Mouse (Mus musculus) gastrocnemius, adult 2 months (tissue): Measurements from ENCODE around the gene Ppp2r5d. TPM values are rescaled to one million over a fixed set of nuclear protein-coding genes. Genes with fewer than 3 reads are reported as not detected.

Experiments
- DNase-seq: peaks from one replicate; pipeline ENCODE4 v3.0.0; 2022
- H3K27ac ChIP-seq: fragments of 200-600 bp; 2 replicates; pipeline ENCODE4 v1.8.1; 2022; ENCODE audit warnings: mild to moderate bottlenecking
- H3K4me3 ChIP-seq: fragments of 200-600 bp; 2 replicates; pipeline ENCODE4 v1.8.1; 2022; ENCODE audit warnings: mild to moderate bottlenecking, moderate library complexity
- CTCF ChIP-seq: fragments of 200-600 bp; IDR thresholded peaks from 2 replicates; pipeline ENCODE4 v1.8.1; 2022; ENCODE audit warnings: antibody characterized with exemption, mild to moderate bottlenecking, moderate library complexity
- intact Hi-C: fragments of 180-260 bp; cut with DNase I; formaldehyde crosslinking; loops from one replicate; pipeline ENCODE4 v1.15.1; 2025
- total RNA-seq, 2 experiments: library from RNA; stranded (reverse); gene quantifications; 2 replicates each; pipeline ENCODE4 v1.2.3; 2021

Gene Ppp2r5d
- total RNA-seq, 2 experiments from 2014 or later: 30.0 to 33.1 TPM

DNA sequence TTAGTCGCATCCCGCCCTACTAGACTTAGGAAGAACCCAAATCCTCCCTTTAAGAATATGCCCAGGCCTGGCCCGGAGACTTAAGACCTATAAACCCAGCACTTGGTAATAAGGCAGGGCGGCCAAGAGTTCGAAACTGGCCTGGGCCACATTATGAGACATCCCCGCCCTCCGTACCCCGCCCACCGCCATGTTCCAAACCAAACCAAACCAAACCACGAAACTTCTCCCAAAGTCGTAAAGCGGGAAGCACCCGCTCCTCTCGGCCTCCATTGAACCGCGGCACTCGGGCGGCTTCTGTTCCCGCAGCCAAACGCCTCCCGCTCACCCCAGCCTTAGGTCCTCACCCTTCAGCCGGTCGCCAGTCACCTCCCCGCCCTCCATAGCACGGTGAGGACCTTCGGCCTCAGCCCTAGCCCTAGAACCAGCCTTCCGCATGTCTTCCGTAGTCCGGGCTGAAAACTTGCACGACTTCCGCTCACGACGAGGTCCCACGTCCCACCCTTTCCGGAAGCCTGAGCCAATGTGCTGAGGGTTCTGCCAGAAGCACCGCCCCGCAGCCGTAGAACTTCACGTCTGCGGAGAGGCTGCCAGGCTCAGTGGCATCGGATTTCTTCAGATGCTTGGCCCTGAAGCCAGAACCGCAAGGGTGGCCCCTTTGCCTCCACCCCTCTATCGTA lies 30.9 kb downstream of the Ppp2r5d start, which contains the start of gene Rrp36:
TSS of gene Rrp36 (minus strand) at position 503 of the 680 bp plus-strand sequence.
- peak within 1 kb of the TSS; percentile 94 for H3K27ac ChIP-seq
- no peak for TF ChIP-seq CTCF
- H3K4me3 ChIP-seq: peak within 1 kb of the TSS; percentile 78
- intact Hi-C loops: no loop called here
- DNase-seq: peak; percentile 97

DNA sequence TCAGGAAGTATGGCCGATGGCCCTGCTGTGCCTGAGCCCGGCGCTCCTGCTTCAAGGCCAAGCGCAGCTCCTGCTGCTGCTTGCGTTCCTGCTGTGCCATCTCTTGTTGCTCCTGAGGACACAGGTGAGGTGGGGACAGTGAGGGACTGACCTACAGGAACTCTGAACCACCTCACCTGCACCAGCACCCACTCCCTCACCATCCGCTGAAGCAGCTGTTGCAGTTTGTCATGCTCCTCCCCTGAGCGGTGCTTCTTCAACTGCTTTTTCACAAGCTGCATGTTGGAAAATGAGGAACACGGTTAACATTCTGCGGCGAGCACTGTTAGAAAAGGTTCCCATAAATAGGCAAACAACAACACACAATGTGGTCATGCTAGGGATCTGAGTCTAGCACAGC lies 35.0 kb downstream of the Ppp2r5d start:
- Histone ChIP-seq H3K27ac (no peak overlapping the region), H3K4me3 (no peak overlapping the region)
- no peak for DNase-seq
- no peak for TF ChIP-seq CTCF
- intact Hi-C loops: no loop called here

DNA sequence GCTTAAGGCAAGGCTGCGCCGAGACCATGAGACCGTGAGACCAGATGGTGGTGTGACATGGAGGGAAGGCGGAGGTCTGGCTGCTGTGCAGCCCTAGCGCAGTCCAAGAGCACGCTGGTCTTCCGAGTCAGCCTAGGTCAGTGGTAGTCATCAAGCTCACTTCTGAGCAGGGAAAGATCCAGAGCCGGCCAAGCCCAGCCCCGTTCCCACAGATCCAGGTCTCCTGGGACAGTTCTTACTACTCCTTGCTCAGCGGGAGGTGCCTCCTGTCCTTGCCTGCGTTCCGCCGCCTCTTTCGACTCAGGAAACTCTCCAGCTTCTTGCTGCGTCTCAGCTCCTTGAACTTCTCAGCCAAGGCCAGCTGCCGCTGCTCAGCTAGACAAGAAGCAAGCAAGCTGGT lies 37.2 kb downstream of the Ppp2r5d start:
- intact Hi-C loops: no loop called here

DNA sequence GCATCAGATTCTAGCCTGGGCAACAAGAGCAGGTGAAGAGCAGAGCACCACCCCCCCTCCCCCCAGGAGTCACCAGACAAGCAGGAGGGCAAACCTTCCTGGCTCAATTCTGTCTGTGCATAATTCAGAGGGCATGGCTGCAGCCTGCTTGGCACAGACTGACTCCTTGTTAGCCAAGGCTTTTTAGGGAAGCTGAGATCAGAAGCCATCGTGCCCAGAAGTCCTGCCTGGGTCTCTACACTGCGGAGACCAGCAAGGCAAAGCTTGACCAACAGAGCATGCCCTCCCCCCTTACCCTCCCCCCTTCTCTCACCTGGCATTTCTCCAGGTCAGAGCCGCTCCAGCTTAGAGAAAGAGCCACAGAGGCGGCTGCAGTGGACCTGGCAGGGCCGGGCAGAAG lies 42.2 kb downstream of the Ppp2r5d start:
- intact Hi-C loops: no loop called here
- H3K27ac ChIP-seq: peak overlapping the region; percentile 78
- no peak overlapping the region for H3K4me3 ChIP-seq
- TF ChIP-seq CTCF: no peak
- DNase-seq: peak; percentile 80

More for the DNA sequence above, 37.2 kb downstream of the Ppp2r5d start:
- Histone ChIP-seq H3K27ac (peak overlapping the region; percentile 40), H3K4me3 (0 out of 2 replicates have a peak overlapping the region, but pooled peaks have one; percentile 2)
- no peak for TF ChIP-seq CTCF
- peak; percentile 40 for DNase-seq

DNA sequence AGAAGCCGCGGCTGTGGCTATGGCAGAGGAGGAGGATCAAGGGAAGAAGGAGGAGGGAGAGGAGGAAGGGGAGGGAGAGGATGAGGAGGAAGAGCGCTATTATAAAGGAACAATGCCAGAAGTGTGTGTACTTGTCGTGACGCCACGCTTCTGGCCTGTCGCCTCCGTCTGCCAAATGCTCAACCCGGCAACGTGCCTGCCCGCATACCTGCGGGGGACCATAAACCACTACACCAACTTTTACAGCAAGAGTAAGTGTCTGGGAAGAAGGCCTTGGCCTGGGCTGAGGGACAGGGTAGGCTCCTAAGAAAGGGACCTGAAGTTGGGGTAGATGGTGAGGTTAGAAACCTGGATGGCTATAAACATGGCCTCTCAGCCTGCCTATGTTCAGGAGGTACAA lies 42.9 kb downstream of the Ppp2r5d start:
- TF ChIP-seq CTCF: no peak

DNA sequence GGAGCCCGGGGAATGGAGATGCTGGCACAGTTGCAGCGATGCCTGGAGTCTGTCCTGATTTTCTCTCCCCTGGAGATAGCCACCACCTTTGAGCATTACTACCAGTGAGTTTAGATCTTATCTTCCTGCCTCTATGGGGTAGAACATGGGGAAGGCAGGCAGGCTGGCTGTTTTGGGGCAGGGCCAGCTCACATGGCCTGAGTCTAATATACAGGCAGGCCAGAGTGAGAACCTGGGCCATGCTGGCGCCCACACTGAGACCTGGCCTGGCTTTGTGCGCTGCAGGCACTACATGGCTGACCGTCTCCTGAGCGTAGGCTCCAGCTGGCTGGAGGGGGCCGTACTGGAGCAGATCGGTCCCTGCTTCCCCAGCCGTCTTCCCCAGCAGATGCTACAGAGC lies 43.6 kb downstream of the Ppp2r5d start:
- intact Hi-C loops: no loop called here
- DNase-seq: no peak
- no peak overlapping the region for H3K4me3 ChIP-seq
- TF ChIP-seq CTCF: no peak
- no peak overlapping the region; the same call in 1 of the 2 replicates for H3K27ac ChIP-seq

More for the DNA sequence above, 42.9 kb downstream of the Ppp2r5d start:
- H3K27ac ChIP-seq: peak overlapping the region; percentile 78
- H3K4me3 ChIP-seq: no peak overlapping the region
- DNase-seq: no peak
- intact Hi-C loops: no loop called here

DNA sequence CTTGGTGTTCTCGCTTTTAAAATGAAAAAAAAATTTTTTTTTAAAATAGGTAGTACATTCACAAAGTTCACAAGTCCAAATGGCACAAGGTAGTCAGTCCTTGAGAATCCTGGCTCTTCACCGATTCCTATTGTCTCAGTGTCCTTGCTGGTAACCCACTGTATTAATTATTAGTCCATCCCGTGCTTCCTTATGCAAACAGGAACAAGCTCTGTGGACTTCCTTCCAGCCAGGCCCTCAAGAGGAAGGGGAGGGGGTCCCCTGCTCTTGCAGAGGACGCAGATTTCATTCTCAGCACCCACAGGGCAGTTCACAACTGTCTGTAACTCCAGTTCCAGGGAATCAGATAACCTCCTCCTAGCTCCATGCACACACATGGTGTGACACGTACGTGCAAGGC lies 48.9 kb downstream of the Ppp2r5d start:
- intact Hi-C loops: no loop called here

DNA sequence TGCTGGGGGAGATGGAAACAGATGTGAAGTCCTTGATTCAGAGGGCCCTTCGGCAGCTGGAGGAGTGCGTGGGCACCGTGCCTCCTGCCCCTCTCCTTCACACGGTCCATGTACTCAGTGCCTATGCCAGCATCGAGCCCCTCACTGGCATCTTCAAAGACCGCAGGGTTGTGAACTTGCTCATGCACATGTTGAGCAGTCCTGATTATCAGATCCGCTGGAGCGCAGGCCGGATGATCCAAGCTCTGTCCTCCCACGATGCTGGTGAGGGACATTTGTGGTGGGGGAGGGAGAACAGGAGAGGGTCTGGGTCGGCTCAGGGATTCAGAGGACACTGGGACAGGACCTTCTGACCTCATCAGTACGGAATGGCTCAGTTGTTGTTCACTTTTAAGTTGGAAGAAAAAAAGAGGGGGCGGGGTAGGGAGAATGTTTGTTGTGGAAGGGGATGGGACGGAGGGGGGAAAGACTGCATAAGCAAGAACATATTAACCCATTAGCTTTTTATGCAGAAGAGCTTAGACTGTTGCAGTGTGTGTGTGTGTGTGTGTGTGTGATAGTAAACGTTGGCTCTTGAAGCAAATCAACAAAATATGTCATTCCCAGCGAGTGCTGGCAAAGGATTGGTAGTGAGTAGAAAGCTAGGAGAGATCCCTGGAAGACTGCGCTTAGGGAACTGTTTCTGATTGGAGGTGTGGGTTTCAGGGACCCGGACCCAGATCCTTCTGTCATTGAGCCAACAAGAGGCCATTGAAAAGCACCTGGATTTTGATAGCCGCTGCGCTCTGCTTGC lies 53.0 kb downstream of the Ppp2r5d start:
- intact Hi-C loops: no loop called here
- no peak for TF ChIP-seq CTCF
- no peak for DNase-seq
- peak overlapping the region; percentile 91; the same call in 1 of the 2 replicates for H3K27ac ChIP-seq
- peak overlapping the region; percentile 95 for H3K4me3 ChIP-seq

More for the DNA sequence above, 48.9 kb downstream of the Ppp2r5d start:
- DNase-seq: no peak
- TF ChIP-seq CTCF: no peak
- H3K27ac ChIP-seq: peak overlapping the region; percentile 48; the same call in 1 of the 2 replicates
- peak overlapping the region; percentile 28 for H3K4me3 ChIP-seq

DNA sequence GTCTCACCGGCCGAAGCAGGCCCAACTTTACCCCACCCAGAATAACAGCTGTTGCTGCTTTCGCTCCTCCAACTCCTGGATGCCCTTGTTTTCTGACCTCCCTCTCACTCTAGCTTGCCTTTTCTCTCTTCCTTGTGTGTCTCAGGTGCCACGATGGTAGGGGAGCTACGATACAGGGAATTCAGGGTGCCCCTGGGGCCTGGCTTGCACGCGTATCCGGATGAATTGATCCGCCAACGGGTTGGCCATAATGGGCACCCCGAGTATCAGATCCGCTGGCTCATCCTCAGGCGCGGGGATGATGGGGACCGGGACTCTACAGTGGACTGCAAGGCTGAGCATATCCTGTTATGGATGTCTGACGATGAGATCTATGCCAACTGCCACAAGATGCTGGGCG lies 53.6 kb downstream of the Ppp2r5d start:
- no peak for TF ChIP-seq CTCF
- H3K4me3 ChIP-seq: peak overlapping the region; percentile 95
- peak overlapping the region; percentile 91 for H3K27ac ChIP-seq
- intact Hi-C loops: no loop called here
- DNase-seq: no peak

DNA sequence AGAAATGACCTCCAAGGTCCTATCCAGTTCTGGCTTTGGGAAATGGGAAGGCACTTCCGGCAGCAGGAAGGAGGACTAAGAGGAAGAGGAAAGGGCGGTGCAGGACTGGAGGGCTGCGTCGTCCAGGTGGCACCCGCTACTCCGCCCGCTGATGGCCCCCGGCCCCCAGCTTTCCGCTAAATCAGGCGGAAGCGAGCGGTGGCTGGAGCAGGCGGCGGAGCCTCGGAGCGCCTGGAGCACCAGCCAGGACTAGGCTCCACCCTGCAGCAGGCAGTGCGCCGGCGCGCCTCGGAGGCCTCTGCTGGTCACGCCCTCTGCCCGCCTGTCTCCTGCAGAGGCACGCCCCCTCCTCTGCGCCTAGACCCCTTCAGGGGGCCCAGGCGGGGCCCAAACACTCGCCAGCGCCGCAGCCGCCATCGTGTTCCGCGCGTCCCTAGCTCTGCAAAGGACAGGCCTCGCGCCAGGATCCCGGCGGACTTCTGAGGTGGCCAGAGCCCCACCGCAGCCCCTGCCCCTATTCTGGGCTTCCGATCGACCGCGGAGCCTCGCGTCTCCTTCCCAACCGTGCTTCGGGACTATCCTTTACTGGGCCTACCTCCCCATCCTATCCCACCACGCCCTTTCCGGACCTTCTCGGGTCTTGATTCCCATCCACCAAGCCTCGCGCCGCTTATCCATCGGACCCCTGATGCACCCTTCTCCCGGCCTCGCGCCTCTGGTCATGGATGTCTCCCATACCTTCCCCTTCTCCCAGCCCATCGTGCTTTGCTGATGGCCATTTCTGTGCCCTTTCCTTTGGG lies 54.5 kb downstream of the Ppp2r5d start, which contains the start of gene Cul7:
TSS of gene Cul7 (plus strand) at position 106 of the 800 bp plus-strand sequence.
- TF ChIP-seq CTCF: no peak
- intact Hi-C loops: no loop called here
- Histone ChIP-seq H3K27ac (peak within 1 kb of the TSS; percentile 91), H3K4me3 (peak within 1 kb of the TSS; percentile 95)
- DNase-seq: peak; percentile 95

DNA sequence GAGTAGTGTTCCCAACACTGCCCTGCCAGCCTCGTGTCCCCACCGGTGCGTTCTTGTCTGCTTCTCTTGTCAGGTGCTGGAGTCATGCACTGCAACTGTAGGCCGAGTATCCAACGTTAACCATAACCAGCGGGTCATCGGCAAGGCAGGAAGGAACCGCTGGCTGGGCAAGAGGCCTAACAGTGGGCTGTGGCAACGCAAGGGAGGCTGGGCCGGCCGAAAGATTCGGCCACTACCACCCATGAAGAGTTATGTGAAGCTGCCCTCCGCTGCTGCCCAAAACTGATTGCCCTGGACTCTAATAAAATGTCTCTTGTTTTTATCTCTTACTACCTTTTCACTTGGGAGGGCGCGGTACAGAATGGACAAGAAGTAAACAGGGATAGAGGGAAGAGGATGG lies 55.1 kb downstream of the Ppp2r5d start:
- no peak for DNase-seq
- Histone ChIP-seq H3K27ac (peak overlapping the region; percentile 91), H3K4me3 (peak overlapping the region; percentile 95)
- intact Hi-C loops: loop anchor here (5.0 kb wide), 1 partner anchor 98 kb away; no protein-coding TSS in a partner anchor
- no peak for TF ChIP-seq CTCF

DNA sequence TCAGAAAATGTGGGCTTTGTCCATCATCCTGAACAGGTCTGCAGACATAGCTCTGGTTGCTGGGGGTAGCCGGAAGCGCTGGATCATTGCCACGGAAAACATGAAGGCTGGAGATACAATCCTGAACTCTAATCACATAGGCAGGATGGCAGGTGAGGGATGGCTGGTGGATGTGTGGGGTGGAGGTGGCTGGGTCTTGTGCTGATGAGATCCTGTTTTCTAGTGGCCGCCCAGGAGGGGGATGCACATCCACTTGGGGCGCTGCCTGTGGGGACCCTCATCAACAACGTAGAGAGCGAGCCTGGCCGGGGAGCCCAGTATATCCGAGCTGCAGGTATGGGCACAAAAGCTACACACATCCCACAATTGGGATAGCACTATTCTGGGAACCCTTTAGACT lies 56.5 kb downstream of the Ppp2r5d start:
- no peak for TF ChIP-seq CTCF
- DNase-seq: no peak
- H3K27ac ChIP-seq: no peak overlapping the region
- H3K4me3 ChIP-seq: no peak overlapping the region
- intact Hi-C loops: loop anchor here (5.0 kb wide), 1 partner anchor 96 kb away; no protein-coding TSS in a partner anchor
